Mouse (Mus musculus): ENCODE data around the gene Epha8. TPM values are rescaled to one million over a fixed set of nuclear protein-coding genes. Genes with fewer than 3 reads are reported as not detected.

The Epha8 gene
- total and polyA plus RNA-seq, 2 experiments from 2014 or later = 14.2 to 59.3 TPM

DNA sequence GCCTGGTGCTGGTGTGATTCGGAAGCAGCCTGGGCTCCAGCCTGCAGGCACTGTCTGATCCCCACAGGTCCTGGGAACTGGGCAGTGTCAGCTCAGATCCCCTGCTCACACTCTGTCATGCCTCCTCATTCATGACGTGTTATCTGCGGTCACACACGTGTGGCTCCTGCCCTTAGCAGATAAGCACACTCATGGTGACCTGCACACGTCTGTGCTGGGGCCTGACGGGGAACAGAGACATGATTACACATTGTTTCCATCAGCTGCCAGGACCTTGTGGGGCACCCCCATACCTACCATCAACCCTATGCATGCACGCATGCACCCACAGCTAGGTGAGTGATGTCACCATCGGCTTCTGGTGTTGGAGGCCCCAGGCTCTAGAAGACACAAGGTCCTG is 26.1 kb downstream of the Epha8 start:
- no peak for TF ChIP-seq CTCF (IDR thresholded peaks at IDR 0.05; ENCODE audit: low read depth)
- H3K27me3 ChIP-seq (ENCODE audit: insufficient read depth, low read length) = no peaks in the 10 kb centered on the region

DNA sequence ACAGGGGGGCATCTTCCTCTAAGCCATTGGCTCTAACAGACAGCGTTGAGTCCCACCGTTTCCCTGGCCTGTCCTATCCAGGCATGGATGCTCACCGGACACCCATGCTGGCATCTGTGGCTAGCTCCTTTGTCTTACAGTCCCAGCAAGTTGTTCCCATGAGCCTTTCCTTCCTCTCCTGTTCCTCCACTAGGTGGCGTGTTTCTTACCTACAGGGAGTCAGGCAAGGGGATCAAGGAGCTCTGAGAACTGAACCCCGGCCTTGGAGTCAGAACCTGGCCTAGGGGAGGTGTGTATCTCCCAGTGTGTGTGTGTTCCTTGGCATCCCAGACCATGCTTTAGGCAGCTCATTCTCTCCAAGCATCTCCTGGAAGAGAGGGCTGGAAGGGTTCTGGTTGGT is 27.7 kb downstream of the Epha8 start:
- no peak overlapping the region for H3K9ac ChIP-seq (replicated peaks; ENCODE audit: low read length)
- no peak overlapping the region for H3K27ac ChIP-seq
- H3K4me1 ChIP-seq (ENCODE audit: insufficient read depth, low read length) = 0 out of 2 replicates have a peak, but pooled peaks cover 5% of the 10 kb centered on the region
- no peaks in the 10 kb centered on the region for H3K9me3 ChIP-seq (ENCODE audit: low read length)
- TF ChIP-seq CTCF (IDR thresholded peaks at IDR 0.05; ENCODE audit: low read depth) = peak; percentile 76
- ATAC-seq (no peak), DNase-seq (ENCODE audit: low spot score) (peak; percentile 71)
- 0 out of 2 replicates have a peak, but pooled peaks cover 3% of the 10 kb centered on the region for H3K36me3 ChIP-seq (ENCODE audit: insufficient read depth, low read length)
- no peak overlapping the region for H3K4me3 ChIP-seq (ENCODE audit: low read length)
- H3K27me3 ChIP-seq (ENCODE audit: insufficient read depth, low read length) = no peaks in the 10 kb centered on the region; the same call in 1 of the 2 replicates
- no peak overlapping the region for H3K4me2 ChIP-seq (ENCODE audit: low read depth, low read length)
- WGBS = 6% methylated on average over 5 of the region's 5 CpGs

More for the DNA sequence above, 26.1 kb downstream of the Epha8 start:
- Histone ChIP-seq H3K9ac (replicated peaks; ENCODE audit: low read length) (no peak overlapping the region), H3K4me3 (ENCODE audit: low read length) (no peak overlapping the region), H3K4me2 (ENCODE audit: low read depth, low read length) (no peak overlapping the region), H3K36me3 (ENCODE audit: insufficient read depth, low read length) (0 out of 2 replicates have a peak, but pooled peaks cover 3% of the 10 kb centered on the region), H3K4me1 (ENCODE audit: insufficient read depth, low read length) (0 out of 2 replicates have a peak, but pooled peaks cover 5% of the 10 kb centered on the region), H3K9me3 (ENCODE audit: low read length) (no peaks in the 10 kb centered on the region), H3K27ac (no peak overlapping the region)
- 83% methylated on average over 8 of the region's 8 CpGs for WGBS
- ATAC-seq (no peak), DNase-seq (ENCODE audit: low spot score) (no peak)

DNA sequence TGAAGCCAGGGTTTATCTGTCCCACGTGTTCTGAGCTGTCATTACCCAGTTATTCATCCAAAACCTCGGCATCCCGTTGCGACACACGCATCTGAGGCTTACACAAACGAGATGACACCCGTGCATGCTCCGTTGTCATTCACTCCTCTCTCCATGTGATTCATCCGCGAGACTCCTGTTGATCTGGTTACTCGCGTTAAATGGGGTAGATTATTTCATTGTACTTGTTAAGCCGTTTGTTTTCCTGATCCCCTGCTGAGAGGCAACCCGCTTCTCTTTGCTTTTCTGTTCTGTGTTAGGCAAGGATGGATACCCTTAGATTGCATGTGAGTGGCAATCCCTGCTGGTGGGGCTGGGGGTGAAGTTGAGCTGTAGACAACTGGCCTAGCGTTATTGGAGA is 30.8 kb downstream of the Epha8 start:
- Histone ChIP-seq H3K4me1 (ENCODE audit: insufficient read depth, low read length) (0 out of 2 replicates have a peak, but pooled peaks cover 5% of the 10 kb centered on the region), H3K9ac (replicated peaks; ENCODE audit: low read length) (no peak overlapping the region), H3K27ac (no peak overlapping the region; the same call in 1 of the 2 replicates), H3K4me3 (ENCODE audit: low read length) (no peak overlapping the region), H3K27me3 (ENCODE audit: insufficient read depth, low read length) (no peaks in the 10 kb centered on the region; the same call in 1 of the 2 replicates), H3K36me3 (ENCODE audit: insufficient read depth, low read length) (no peaks in the 10 kb centered on the region), H3K9me3 (ENCODE audit: low read length) (no peaks in the 10 kb centered on the region), H3K4me2 (ENCODE audit: low read depth, low read length) (no peak overlapping the region)
- ATAC-seq (no peak), DNase-seq (ENCODE audit: low spot score) (peak; percentile 56)
- TF ChIP-seq CTCF (IDR thresholded peaks at IDR 0.05; ENCODE audit: low read depth) = no peak
- WGBS = 7% methylated on average over 15 of the region's 15 CpGs

DNA sequence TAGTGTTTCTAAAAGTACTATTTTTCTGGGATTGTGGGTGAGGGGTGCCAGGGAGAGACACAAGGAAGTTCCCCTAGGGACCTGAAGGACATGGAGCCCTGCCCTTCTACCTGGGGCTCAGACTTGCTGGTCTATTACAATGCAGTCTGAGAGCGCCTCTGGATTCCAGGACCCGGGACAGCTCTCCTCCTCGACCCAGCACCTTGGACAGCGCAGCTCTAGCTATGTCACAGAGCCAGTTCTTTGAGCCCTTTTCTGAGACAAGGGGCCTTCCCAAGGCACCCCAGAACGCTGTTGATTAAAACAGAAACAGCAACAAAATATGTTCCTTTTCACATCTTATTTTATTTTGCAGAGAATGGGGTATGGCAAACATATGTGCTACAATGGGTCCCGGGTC is 32.1 kb downstream of the Epha8 start:
- H3K36me3 ChIP-seq (ENCODE audit: insufficient read depth, low read length) = no peaks in the 10 kb centered on the region
- no peak overlapping the region for H3K4me2 ChIP-seq (ENCODE audit: low read depth, low read length)
- 0 out of 2 replicates have a peak, but pooled peaks cover 5% of the 10 kb centered on the region for H3K4me1 ChIP-seq (ENCODE audit: insufficient read depth, low read length)
- no peaks in the 10 kb centered on the region; the same call in 1 of the 2 replicates for H3K27me3 ChIP-seq (ENCODE audit: insufficient read depth, low read length)
- WGBS = 20% methylated on average over 6 of the region's 6 CpGs
- DNase-seq (ENCODE audit: low spot score) (peak; percentile 59), ATAC-seq (no peak)
- no peak overlapping the region for H3K9ac ChIP-seq (replicated peaks; ENCODE audit: low read length)
- no peak overlapping the region for H3K4me3 ChIP-seq (ENCODE audit: low read length)
- TF ChIP-seq CTCF (IDR thresholded peaks at IDR 0.05; ENCODE audit: low read depth) = no peak
- H3K9me3 ChIP-seq (ENCODE audit: low read length) = no peaks in the 10 kb centered on the region
- H3K27ac ChIP-seq = no peak overlapping the region

DNA sequence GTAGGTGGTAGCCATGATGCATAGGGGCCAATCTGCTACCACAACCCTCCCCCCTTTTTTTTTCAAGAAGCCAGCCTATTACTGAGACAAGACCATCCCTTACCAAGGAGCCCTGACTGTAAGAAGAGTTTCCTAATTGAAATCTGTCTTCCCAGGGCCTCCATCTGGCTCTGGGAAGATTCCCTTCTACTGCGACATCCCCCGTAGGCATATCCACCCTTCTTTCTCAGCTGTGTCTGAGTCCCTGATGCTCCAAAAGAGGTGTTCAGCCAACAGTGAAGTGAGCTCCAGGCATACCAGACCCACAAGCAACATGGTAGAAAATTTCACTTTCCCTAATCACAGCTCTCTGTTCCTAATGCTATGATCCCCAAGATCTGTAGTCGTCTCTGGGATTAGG is 37.1 kb downstream of the Epha8 start:
- no peak overlapping the region for H3K4me3 ChIP-seq (ENCODE audit: low read length)
- H3K4me2 ChIP-seq (ENCODE audit: low read depth, low read length) = no peak overlapping the region
- peaks cover 8% of the 10 kb centered on the region; the same call in 1 of the 2 replicates for H3K4me1 ChIP-seq (ENCODE audit: insufficient read depth, low read length)
- 61% methylated on average over 3 of the region's 3 CpGs for WGBS
- no peaks in the 10 kb centered on the region for H3K36me3 ChIP-seq (ENCODE audit: insufficient read depth, low read length)
- TF ChIP-seq CTCF (IDR thresholded peaks at IDR 0.05; ENCODE audit: low read depth) = no peak
- H3K27ac ChIP-seq = no peak overlapping the region
- no peak overlapping the region for H3K9ac ChIP-seq (replicated peaks; ENCODE audit: low read length)
- no peaks in the 10 kb centered on the region for H3K9me3 ChIP-seq (ENCODE audit: low read length)
- DNase-seq (ENCODE audit: low spot score) = no peak
- no peaks in the 10 kb centered on the region; the same call in 1 of the 2 replicates for H3K27me3 ChIP-seq (ENCODE audit: insufficient read depth, low read length)
- ATAC-seq = no peak

DNA sequence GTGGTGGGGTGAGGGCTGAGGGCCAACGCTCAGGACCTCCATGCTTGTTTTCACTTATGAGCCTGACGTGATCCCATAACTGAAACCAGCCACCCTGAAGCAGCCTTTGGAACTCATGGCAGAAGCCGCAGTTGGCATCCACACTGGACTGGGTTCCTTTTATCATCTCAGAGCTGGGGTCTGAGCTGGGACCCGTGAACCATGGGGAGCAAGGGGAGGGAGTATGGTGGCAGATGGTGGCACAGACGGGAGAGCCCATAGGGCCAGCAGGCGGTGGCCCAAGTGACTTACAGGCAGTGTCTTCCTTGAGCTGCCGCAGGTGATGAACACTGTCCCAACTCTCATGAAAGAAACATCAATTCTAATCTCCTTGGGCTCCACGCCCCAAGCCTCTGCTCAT is 37.8 kb downstream of the Epha8 start:
- no peak overlapping the region for H3K9ac ChIP-seq (replicated peaks; ENCODE audit: low read length)
- H3K4me2 ChIP-seq (ENCODE audit: low read depth, low read length) = no peak overlapping the region
- no peak overlapping the region for H3K27ac ChIP-seq
- H3K36me3 ChIP-seq (ENCODE audit: insufficient read depth, low read length) = no peaks in the 10 kb centered on the region
- H3K9me3 ChIP-seq (ENCODE audit: low read length) = no peaks in the 10 kb centered on the region
- peaks cover 8% of the 10 kb centered on the region; the same call in 1 of the 2 replicates for H3K4me1 ChIP-seq (ENCODE audit: insufficient read depth, low read length)
- H3K27me3 ChIP-seq (ENCODE audit: insufficient read depth, low read length) = no peaks in the 10 kb centered on the region
- 68% methylated on average over 8 of the region's 8 CpGs for WGBS
- H3K4me3 ChIP-seq (ENCODE audit: low read length) = no peak overlapping the region
- no peak for TF ChIP-seq CTCF (IDR thresholded peaks at IDR 0.05; ENCODE audit: low read depth)
- no peak for ATAC-seq
- no peak for DNase-seq (ENCODE audit: low spot score)

DNA sequence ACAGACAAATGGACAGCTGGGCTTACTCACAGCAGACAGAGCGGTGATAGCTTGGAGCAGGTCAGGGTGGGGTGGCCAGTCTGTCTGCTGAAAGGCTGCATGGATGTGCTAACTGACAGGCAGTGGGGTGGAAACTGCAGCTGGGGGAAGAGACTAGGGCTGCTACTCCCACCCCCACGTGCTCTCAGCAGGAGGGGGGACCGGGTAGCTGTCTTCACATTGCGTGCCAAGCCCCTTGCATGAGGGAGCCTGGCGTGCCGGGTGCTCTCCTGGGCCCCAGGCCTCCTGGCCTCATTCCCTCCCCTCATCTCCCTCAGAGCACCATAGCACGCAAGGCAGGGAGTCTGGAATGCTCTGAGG is 39.5 kb downstream of the Epha8 start:
- ATAC-seq = no peak
- 0 out of 2 replicates have a peak overlapping the region, but pooled peaks have one; percentile 56 for H3K27ac ChIP-seq
- 27% methylated on average over 7 of the region's 7 CpGs for WGBS

More for the DNA sequence above, 39.5 kb downstream of the Epha8 start:
- peaks cover 12% of the 10 kb centered on the region; the same call in 1 of the 2 replicates for H3K4me1 ChIP-seq (ENCODE audit: insufficient read depth, low read length)
- no peaks in the 10 kb centered on the region for H3K36me3 ChIP-seq (ENCODE audit: insufficient read depth, low read length)
- H3K4me3 ChIP-seq (ENCODE audit: low read length) = no peak overlapping the region
- TF ChIP-seq CTCF (IDR thresholded peaks at IDR 0.05; ENCODE audit: low read depth) = no peak
- H3K9ac ChIP-seq (replicated peaks; ENCODE audit: low read length) = no peak overlapping the region
- H3K9me3 ChIP-seq (ENCODE audit: low read length) = no peaks in the 10 kb centered on the region
- no peaks in the 10 kb centered on the region for H3K27me3 ChIP-seq (ENCODE audit: insufficient read depth, low read length)
- no peak for DNase-seq (ENCODE audit: low spot score)
- H3K4me2 ChIP-seq (ENCODE audit: low read depth, low read length) = no peak overlapping the region
